Mouse (Mus musculus) liver, embryonic 14.5 days (tissue): ENCODE measurements around the gene Pigr. TPM values are rescaled to one million over a fixed set of nuclear protein-coding genes. Genes with fewer than 3 reads are reported as not detected.

Experiments used
- ATAC-seq: fragments of 200-750 bp; cut with Nextera tagmentation; 2 replicates; pipeline ENCODE4 v1.8.0; 2017; ENCODE audit warnings: moderate number of reproducible peaks, mild to moderate bottlenecking, moderate library complexity; ENCODE audit not compliant: insufficient read depth
- DNase-seq, 3 experiments: peaks; one replicate each; pipeline ENCODE4 v3.0.0-alpha.2; 2012 to 2013; ENCODE audit warnings: low read depth in 3 of 3, low spot score in 3 of 3
- H3K27ac ChIP-seq: fragments of 300-500 bp; sonication (generic); 2 replicates; pipeline ENCODE4 v1.5.1; 2014; ENCODE audit warnings: moderate library complexity, mild to moderate bottlenecking, control low read depth, inconsistent platforms
- H3K27me3 ChIP-seq: fragments of 300-500 bp; sonication (generic); 2 replicates; pipeline ENCODE4 v1.6.1; 2014; ENCODE audit warnings: mild to moderate bottlenecking, low read length, moderate library complexity; ENCODE audit not compliant: control insufficient read depth, insufficient read depth
- H3K36me3 ChIP-seq: fragments of 300-500 bp; sonication (generic); replicated peaks from 2 replicates; pipeline ENCODE4 v1.6.1; 2014; ENCODE audit warnings: low read depth; ENCODE audit not compliant: control insufficient read depth, insufficient read depth
- H3K4me1 ChIP-seq, 2 experiments: fragments of 200-500 bp in 1 of 2; fragments of 300-500 bp in 1 of 2; sonication (generic) in 1 of 2; replicated peaks; 2 replicates each; pipeline ENCODE4 v1.6.1; 2012 to 2014; ENCODE audit warnings: antibody characterized with exemption in 1 of 2, inconsistent platforms in 1 of 2, low read length in 1 of 2; ENCODE audit not compliant: control insufficient read depth in 2 of 2, insufficient read depth in 2 of 2
- H3K4me2 ChIP-seq: fragments of 300-500 bp; sonication (generic); 2 replicates; pipeline ENCODE4 v1.6.1; 2014; ENCODE audit warnings: low read depth, mild to moderate bottlenecking, control low read depth, moderate library complexity
- H3K4me3 ChIP-seq, 2 experiments: fragments of 200-500 bp in 1 of 2; fragments of 300-500 bp in 1 of 2; sonication (generic) in 1 of 2; 2 replicates each; pipeline ENCODE4 v1.5.1; 2012 to 2014; ENCODE audit warnings: low read depth in 2 of 2, low read length in 2 of 2, mild to moderate bottlenecking in 2 of 2, control low read depth in 1 of 2, inconsistent platforms in 1 of 2, moderate library complexity in 1 of 2; ENCODE audit not compliant: insufficient read depth in 1 of 2
- H3K9ac ChIP-seq: fragments of 300-500 bp; sonication (generic); replicated peaks from 2 replicates; pipeline ENCODE4 v1.6.1; 2014; ENCODE audit warnings: mild to moderate bottlenecking, control low read depth, moderate library complexity
- H3K9me3 ChIP-seq: fragments of 300-500 bp; sonication (generic); 2 replicates; pipeline ENCODE4 v1.6.1; 2016; ENCODE audit warnings: low read length, mixed read lengths; ENCODE audit not compliant: control insufficient read depth
- CTCF ChIP-seq: IDR thresholded peaks from 2 replicates; pipeline ENCODE4 v1.5.1; 2016; ENCODE audit warnings: antibody characterized with exemption, low read depth, control low read depth
- EP300 ChIP-seq: IDR thresholded peaks from 2 replicates; pipeline ENCODE4 v1.6.1; 2016; ENCODE audit warnings: antibody characterized with exemption, low read depth
- WGBS: fragments of 180-500 bp; shearing (Covaris S2); extraction: QIAGEN DNeasy Blood & Tissue Kit; methylation state at CpG from one replicate; pipeline ENCODE4 v1.1.7; 2014; ENCODE audit not compliant: insufficient replicate concordance; 5-methylcytosine and 5-hydroxymethylcytosine counted together
- polyA plus RNA-seq, 2 experiments: library from polyadenylated mRNA; depleted of rRNA in 1 of 2; stranded (reverse) in 1 of 2; unstranded in 1 of 2; fragments of >200 nt; fragmentation: Nextera tagmentation in 1 of 2; extraction: Ambion mirVana in 1 of 2; gene quantifications; 2 replicates each; pipeline versions ENCODE4 v1.2.1 to v1.2.3; 2012 to 2014

Gene Pigr
- polyA plus RNA-seq, 2 experiments: 0.19 to 0.21 TPM

- H3K9me3 ChIP-seq: no peaks in the 10 kb centered on the region
- no peak for ATAC-seq
- TF ChIP-seq CTCF (no peak), EP300 (no peak)
- H3K27me3 ChIP-seq: no peaks in the 10 kb centered on the region
- 61% methylated on average over 9 of the region's 9 CpGs for WGBS
- H3K4me1 ChIP-seq: no peaks in the 10 kb centered on the region
- no peak for DNase-seq
- H3K27ac ChIP-seq: no peak overlapping the region
- no peak overlapping the region for H3K9ac ChIP-seq
- H3K36me3 ChIP-seq: no peaks in the 10 kb centered on the region
- H3K4me2 ChIP-seq: no peak overlapping the region
- H3K4me3 ChIP-seq: no peak overlapping the region
Measured at GRCm38 (mm10) chr1:130854819-130855218, 28.3 kb downstream of the Pigr start.

- Histone ChIP-seq H3K4me3 (no peak overlapping the region), H3K27ac (no peak overlapping the region), H3K9me3 (no peaks in the 10 kb centered on the region), H3K9ac (no peak overlapping the region), H3K4me1 (no peaks in the 10 kb centered on the region), H3K27me3 (no peaks in the 10 kb centered on the region), H3K36me3 (no peaks in the 10 kb centered on the region), H3K4me2 (no peak overlapping the region)
- WGBS: 62% methylated on average over 2 of the region's 2 CpGs
- TF ChIP-seq CTCF (no peak), EP300 (no peak)
- ATAC-seq (no peak), DNase-seq (no peak)
Measured at GRCm38 (mm10) chr1:130855723-130856122, 29.2 kb downstream of the Pigr start.

- no peaks in the 10 kb centered on the region for H3K4me1 ChIP-seq
- no peaks in the 10 kb centered on the region for H3K36me3 ChIP-seq
- DNase-seq (no peak), ATAC-seq (no peak)
- H3K4me3 ChIP-seq: no peak overlapping the region
- TF ChIP-seq CTCF (no peak), EP300 (no peak)
- H3K27me3 ChIP-seq: no peaks in the 10 kb centered on the region
- no peak overlapping the region for H3K9ac ChIP-seq
- no peak overlapping the region for H3K4me2 ChIP-seq
- H3K9me3 ChIP-seq: no peaks in the 10 kb centered on the region
- 62% methylated on average over 4 of the region's 4 CpGs for WGBS
- no peak overlapping the region for H3K27ac ChIP-seq
Measured at GRCm38 (mm10) chr1:130857456-130857855, 31.0 kb downstream of the Pigr start.

- Histone ChIP-seq H3K4me2 (no peak overlapping the region), H3K4me3 (no peak overlapping the region), H3K36me3 (no peaks in the 10 kb centered on the region), H3K27ac (no peak overlapping the region), H3K27me3 (no peaks in the 10 kb centered on the region), H3K9me3 (no peaks in the 10 kb centered on the region), H3K4me1 (no peaks in the 10 kb centered on the region), H3K9ac (no peak overlapping the region)
- ATAC-seq (no peak), DNase-seq (no peak)
- WGBS: 37% methylated on average over 4 of the region's 4 CpGs
- TF ChIP-seq CTCF (no peak), EP300 (no peak)
Measured at GRCm38 (mm10) chr1:130864238-130864637, 37.8 kb downstream of the Pigr start.

GRCm38 (mm10) chr1:130864741-130865140, 38.3 kb downstream of the Pigr start:
- WGBS: 61% methylated on average over 5 of the region's 5 CpGs
- DNase-seq: no peak
- Histone ChIP-seq H3K9ac (no peak overlapping the region), H3K4me1 (no peaks in the 10 kb centered on the region), H3K9me3 (no peaks in the 10 kb centered on the region), H3K4me2 (no peak overlapping the region), H3K36me3 (no peaks in the 10 kb centered on the region), H3K4me3 (no peak overlapping the region), H3K27ac (no peak overlapping the region), H3K27me3 (no peaks in the 10 kb centered on the region)
- TF ChIP-seq CTCF: no peak
- TF ChIP-seq EP300: no peak
- ATAC-seq: no peak
